21 mouse cellular contexts compared by ENCODE assay signal in the genomic region with DNA sequence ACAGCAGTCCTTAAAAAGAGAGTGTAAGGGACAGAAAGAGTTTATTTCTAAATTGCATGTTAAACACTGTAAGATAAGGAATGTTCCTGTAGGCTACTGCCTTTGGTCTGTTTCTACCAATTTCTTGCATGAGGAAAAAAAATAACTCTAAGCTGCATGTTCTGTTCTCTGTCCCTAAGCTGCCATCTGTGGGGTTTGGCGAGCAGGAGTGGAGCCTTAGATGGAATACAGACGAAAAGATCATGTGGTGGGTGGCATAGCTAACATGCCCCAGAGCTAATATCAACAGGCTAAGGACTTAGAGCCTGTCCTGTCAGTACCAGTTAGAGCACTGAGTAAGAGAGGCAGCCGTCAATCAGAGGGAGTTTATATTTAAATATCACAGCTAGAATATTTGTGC.
A peak's percentile ranks its signal among the peaks of the same experiment; 100 is the strongest.
DNase-seq lines count a peak whose midpoint lies in the region; TF ChIP-seq lines count a peak whose summit lies in the region.
"Had no signal": no experiment of that assay in that cellular context is flagged by ENCODE, and none has a peak within 500 bp of the region (broad histone marks: within the 10 kb centered on the region; RNA-seq: fewer than 3 reads in every experiment).

No protein-coding gene starts in this region.

- H3K4me3 ChIP-seq in layer of hippocampus, adult 2 months = no peak overlapping the region
- H3K4me3 ChIP-seq: heart, adult 2 months; heart, embryonic 15.5 days; limb, embryonic 13.5 days; liver, embryonic 13.5 days; neural tube, embryonic 12.5 days had no signal

- DNase-seq in right cerebral cortex, adult 18-20 months = peak; percentile 77
- no peak for DNase-seq in right cerebral cortex, postnatal 14 days
- DNase-seq in layer of hippocampus, adult 2 months (ENCODE audit: low spot score in 2 of 2) = peak; percentile 71 to 85
- peak; percentile 45 to 63 for DNase-seq in left cerebral cortex, adult 18-20 months (ENCODE audit: low spot score in 2 of 2)
- DNase-seq in telencephalon, adult 2 months (ENCODE audit: low read depth, low spot score) = peak; percentile 78
- no peak for DNase-seq in kidney, adult 9 months
- no peak for DNase-seq in cerebellum, postnatal 36 days
- DNase-seq: adrenal gland, adult 2 months; cerebellum, adult 9-11 months; embryo, embryonic 11 days; gastrocnemius, postnatal 25 days; heart, adult 2 months; liver, embryonic 13.5 days; lung, embryonic 14.5 days; thymus, postnatal 36 days had no signal

- no peak for TF ChIP-seq CTCF in layer of hippocampus, adult 2 months (conservative IDR thresholded peaks at IDR 0.05)

- peak overlapping the region; percentile 92 for H3K27ac ChIP-seq in layer of hippocampus, adult 2 months
- H3K27ac ChIP-seq: heart, adult 2 months; heart, embryonic 15.5 days; hindbrain, postnatal 0 days; kidney, postnatal 0 days; limb, embryonic 13.5 days; liver, embryonic 13.5 days; macrophage; neural tube, embryonic 12.5 days had no signal

Comparison
In these comparisons a context has a peak if more than half of its experiments do, and no peak if none do; other contexts are left out.
1. DNase-seq: peak in right cerebral cortex, adult 18-20 months (single experiment), layer of hippocampus, adult 2 months (2 of 2), left cerebral cortex, adult 18-20 months (2 of 2) and telencephalon, adult 2 months (single experiment); none in right cerebral cortex, postnatal 14 days (single experiment), kidney, adult 9 months (single experiment) and cerebellum, postnatal 36 days (0 of 2).